Mouse (Mus musculus): ENCODE data around the gene Ecel1. TPM values are rescaled to one million over a fixed set of nuclear protein-coding genes. Genes with fewer than 3 reads are reported as not detected.

Gene Ecel1
- total RNA-seq, 2 experiments from 2014 or later = 1.3 to 2.4 TPM

DNA sequence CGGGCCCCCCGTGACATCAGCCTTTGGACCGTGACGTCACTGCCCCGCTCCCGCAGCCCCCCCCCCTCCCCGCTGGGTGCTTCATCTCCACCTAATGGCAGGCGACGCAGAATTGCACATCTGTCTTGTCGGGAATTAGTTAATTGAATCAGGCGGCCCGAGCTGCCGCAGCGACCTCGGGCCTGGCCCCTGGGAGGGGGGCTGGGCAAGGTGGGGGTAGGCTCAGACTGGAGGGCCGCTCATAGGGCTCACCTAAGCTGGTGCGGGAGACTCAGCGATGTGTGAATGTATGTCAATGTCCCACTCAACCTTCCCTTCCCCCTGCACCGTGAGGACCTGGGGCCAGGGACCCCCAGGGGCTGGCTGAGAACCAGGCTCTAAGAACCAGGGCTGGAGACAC, 14.1 kb upstream of the Ecel1 start:
- DNase-seq = no peak

DNA sequence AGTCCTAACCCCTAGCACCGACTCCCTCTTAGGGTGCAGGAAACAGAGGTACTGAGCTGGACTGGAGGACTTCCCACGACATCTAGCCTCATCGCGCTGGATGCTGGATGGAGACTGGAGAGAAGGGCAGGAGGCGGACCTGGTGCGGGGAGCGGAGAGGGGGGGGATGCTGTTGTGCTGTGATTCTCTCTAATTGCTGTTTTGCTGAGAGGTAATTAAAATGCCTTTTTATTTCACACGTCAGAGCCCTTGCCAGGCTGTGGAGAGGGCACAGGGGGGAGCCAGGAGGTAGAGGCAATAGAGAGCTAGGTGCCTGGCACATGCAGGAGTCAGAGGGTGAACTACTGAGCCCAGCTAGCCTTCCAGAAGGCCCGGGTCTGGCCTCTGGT, 8.5 kb upstream of the Ecel1 start:
- no peak for DNase-seq

DNA sequence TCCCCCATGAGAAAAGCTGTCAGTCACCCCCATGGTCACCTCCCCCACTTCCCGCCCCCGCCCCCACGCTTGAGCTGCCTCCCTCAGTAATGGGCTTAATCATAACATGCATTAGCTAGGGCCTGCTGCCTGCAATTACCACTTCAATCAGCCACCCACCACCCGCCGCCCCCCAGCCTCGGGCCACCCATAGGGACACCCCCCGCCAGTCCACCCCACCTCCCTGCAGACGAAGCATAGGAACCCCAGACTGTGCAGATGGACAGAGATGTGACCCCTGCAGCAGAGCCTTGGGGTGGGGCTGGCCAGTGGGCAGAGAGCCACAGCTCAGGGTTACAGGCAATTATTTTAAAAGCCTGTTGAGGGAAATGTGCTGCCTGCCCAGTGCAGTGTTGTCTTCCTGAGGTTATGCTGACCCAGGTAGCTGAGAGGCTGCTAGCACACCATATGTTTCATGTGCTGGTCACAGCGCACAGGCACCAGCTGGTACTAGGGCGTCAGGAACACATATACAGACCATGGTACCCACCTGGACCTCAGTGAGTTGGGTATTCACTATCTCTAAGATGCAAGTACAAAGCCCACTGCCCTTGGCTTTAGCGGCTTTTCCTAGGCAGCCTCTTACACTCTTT, 8.0 kb upstream of the Ecel1 start:
- DNase-seq = no peak

- no peak for DNase-seq
Observed at GRCm38 (mm10) chr1:87159396-87159795, 3.1 kb upstream of the Ecel1 start.

GRCm38 (mm10) chr1:87155531-87156198, 656 bp downstream of the Ecel1 start:
- DNase-seq = no peak

- DNase-seq = no peak
Observed at GRCm38 (mm10) chr1:87154501-87155120, 1.7 kb downstream of the Ecel1 start.

DNA sequence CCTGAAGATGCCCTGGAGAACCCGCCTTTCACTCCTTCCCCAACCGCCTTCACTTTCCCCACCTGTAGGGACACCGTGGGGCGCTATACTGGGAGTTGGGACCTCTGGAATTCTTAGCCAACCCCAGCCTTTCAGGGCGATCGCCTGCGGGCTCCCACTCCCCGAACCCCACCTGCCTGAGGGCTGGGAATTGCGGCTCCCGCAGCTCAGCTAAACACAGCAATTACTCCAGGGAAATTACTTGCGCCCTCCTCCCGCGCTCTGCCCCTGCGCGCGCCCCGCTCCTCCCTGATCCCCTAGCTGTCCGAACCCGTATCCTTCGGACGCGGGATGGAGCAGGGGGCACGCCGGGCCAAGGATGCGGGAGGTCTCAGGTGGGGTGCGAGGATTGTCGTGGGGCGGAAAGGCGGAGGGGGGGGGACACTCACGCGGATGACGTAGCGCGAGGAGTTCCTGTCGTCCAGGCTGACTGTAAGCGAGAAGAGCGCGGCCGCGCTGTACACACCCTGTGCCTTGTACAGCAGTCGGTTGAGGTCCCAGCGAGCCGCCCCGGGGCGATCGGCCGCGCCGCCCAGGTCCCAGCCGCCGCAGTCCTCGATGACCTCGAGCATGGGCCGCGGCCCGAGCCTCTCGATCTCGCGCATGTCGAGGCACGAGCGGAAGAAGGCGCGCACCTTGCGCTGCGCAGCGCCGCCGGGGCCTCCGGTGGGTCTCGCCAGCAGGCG, 2.4 kb downstream of the Ecel1 start:
- no peak for DNase-seq

GRCm38 (mm10) chr1:87151286-87151685, 5.0 kb downstream of the Ecel1 start:
- DNase-seq = no peak

DNA sequence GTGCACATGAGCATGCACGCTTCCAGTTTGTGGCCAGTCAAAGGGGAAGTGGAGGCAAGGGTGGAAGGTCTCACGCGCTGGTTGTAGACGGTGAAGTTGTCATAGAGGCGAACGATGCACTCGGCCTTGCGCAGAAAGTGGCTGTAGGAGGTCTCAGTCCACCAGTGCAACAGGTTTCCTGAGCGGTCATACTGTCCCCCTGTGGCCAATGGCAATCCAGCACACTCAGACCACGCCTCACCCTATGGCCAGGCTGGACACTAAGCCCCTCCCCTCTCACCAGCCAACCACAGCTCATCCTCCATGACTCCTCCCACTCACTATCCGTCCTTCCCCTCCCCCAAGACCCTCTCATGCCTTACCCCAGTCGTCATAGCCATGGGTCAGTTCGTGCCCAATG, 6.9 kb downstream of the Ecel1 start:
- no peak for DNase-seq

GRCm38 (mm10) chr1:87143141-87143540, 13.2 kb downstream of the Ecel1 start:
- DNase-seq = no peak

GRCm38 (mm10) chr1:87142456-87142855, 13.9 kb downstream of the Ecel1 start:
- DNase-seq = peak in 1 of 2 experiments; percentile 23

- DNase-seq = no peak
Observed at GRCm38 (mm10) chr1:87141550-87141949, 14.8 kb downstream of the Ecel1 start.

DNA sequence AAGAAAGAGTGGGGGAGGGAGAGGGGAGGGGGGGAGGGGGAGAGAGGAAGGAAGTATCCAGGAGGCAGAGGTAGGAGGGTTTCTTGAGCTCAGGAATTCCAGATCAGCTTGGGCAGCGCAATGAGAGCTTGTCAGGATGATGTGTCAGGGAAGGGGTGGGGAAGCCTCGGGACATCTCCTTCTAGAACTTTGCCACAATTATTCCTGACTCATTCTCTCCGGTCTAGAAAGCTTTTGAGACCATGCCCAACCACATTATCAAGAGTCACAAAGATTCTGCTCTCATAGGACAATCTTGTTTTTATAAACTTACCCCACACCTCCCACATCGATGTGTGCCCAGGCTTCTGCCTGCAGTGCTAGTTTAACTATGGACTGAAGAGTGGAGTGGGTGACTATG, 24.5 kb downstream of the Ecel1 start:
- DNase-seq = no peak

DNA sequence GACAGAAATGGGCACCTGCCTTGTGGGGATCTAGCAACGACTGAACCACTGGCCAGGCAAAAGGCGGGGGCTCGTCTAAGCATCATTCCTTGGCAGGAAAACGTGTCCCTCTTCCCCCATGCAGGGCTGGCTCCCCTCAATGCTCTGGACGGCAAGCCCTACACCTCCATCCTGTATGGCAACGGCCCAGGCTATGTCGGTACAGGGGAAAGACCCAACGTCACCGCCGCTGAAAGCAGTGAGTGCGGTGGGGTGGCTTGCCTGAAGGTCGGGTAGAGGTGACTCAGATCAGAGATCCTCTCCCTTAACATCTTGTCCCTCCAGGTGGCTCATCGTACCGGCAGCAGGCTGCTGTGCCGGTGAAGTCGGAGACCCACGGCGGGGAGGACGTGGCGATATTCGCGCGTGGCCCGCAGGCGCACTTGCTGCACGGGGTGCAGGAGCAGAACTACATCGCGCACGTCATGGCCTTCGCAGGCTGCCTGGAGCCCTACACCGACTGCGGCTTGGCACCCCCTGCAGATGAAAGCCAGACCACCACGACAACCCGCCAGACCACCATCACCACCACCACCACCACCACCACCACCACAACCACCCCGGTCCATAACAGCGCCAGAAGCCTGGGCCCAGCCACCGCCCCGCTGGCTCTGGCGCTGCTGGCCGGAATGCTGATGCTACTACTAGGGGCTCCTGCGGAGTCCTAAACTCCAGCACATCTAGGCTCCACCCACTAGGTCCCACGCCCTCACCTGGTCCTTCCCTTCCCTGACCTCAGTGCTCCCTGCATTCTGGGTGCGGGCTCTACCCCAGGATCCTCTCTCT, 28.9 kb downstream of the Ecel1 start:
- peak; percentile 27 for DNase-seq

DNA sequence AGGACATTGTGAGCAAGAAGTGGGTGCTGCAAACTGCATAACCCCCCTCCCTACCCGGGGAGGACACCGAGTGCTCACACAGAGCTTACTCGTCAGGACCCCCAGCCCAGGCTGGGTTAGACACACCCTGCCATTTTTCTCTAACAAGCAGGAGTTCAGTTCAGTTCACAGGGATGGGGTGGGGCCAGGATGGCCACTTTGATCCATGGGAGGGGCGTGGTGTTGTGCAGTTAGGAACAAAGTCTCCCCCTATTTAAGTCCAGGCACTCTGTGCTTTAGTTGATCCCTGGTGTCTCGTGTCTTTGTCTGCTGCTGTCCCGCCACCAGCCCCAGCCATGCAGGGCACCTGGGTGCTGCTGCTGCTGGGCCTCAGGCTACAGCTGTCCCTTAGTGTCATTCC, 31.6 kb downstream of the Ecel1 start, which contains the start of gene Akp3:
Gene Akp3, plus strand, starts transcription at position 301 of the 400 bp plus-strand sequence.
- DNase-seq = no peak

DNA sequence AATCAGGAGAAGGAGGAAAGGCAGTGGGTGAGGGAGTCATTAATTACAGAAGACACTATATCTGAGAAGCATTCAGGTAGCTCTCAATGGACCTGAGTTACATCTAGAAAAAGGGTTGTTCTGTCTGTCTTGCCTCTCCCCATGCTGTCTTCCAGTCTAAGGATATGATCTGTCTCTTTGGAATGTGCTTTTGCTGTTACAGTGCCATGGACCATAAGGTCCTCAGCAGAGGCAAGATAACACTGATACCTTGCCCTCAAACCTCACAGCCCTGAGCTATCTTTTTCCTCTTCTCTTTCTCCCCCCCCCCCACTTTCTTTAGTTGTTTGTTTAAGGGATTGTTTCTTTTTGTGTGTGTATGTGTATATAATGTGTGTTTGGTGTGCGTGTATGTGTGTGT, 41.5 kb downstream of the Ecel1 start:
- no peak for DNase-seq

DNA sequence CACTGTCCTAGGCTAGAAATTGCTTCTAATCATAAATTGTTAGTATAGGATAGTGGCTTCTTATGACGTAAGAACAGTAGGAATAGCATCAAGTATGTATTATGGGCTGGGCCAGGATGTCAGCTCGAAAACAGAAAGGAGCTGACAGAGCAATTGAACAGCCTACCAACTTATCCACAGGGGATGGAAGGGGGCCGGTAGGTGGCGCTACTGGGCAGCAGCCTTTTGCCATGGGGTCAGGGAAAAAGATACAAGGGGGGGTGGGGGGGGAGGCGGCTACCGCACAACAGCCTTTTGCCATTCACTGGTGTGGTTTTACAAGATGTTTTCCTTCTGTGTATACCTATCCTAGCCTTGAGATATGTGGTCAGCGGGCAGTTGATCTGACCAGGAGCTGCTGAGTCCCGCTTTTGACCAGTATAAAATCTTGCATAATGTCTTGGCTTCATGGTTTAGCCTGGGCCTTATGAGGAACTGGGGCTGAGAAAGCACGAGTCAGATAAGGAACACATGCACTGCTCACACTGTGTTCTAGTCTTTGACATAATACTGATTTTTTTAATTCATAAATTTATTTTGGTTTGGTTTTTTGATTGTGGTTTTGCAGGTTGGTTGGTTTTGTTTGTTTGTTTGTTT, 44.5 kb downstream of the Ecel1 start:
- DNase-seq = peak in 1 of 2 experiments; percentile 15

- no peak for DNase-seq
Observed at GRCm38 (mm10) chr1:87108564-87108963, 47.8 kb downstream of the Ecel1 start.

- no peak for DNase-seq
Observed at GRCm38 (mm10) chr1:87106536-87106935, 49.8 kb downstream of the Ecel1 start.

GRCm38 (mm10) chr1:87103936-87104335, 52.4 kb downstream of the Ecel1 start:
- DNase-seq = no peak

DNA sequence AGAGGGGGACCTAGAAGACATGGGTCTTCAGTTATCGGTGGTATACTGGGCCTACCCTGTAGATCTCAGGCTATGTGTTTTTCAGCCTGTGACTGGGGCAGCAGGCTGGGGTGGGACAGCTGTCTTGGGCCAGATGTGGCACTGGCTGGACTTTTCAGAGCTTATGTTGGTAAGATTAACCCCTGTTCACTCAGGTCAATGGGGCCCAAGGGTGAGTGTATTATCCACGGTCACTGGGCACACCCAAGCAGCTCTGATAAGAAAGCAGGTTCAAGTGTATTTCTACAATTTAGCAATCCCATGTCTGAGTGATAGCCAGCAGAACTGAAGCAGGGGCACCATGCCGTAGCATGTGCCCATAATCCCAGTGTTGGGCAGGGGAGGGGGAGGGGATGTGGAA, 54.2 kb downstream of the Ecel1 start:
- no peak for DNase-seq

GRCm38 (mm10) chr1:87101411-87101810, 54.9 kb downstream of the Ecel1 start, which contains the start of gene Alpi:
TSS of gene Alpi (minus strand) at chr1:87101606.
- no peak for DNase-seq

All from layer of hippocampus, postnatal 36 days (tissue).